Mouse (Mus musculus) kidney, postnatal 10 days (tissue): ENCODE results near the gene Gata1.
"Not testable (repeated sequence)": the region's sequence is repeated elsewhere in the genome, so short reads cannot be mapped to it uniquely, and the experiment has no call there.

Experiments used
- DNase-seq: peaks from one replicate; pipeline ENCODE4 v3.0.0; 2021; ENCODE audit warnings: mixed read lengths

Gata1 gene

GRCm38 (mm10) chrX:7977892-7978291 lies at the start of gene Gata1:
Gata1 (minus strand) TSS chrX:7978071.
- no peak for DNase-seq

- no peak for DNase-seq
These were observed 48.9 kb upstream of the Gata1 start for GRCm38 (mm10) chrX:8026811-8027210.

GRCm38 (mm10) chrX:8024795-8025194 lies 46.9 kb upstream of the Gata1 start:
- DNase-seq: no peak

- DNase-seq: no peak
These were observed 42.4 kb upstream of the Gata1 start for GRCm38 (mm10) chrX:8020111-8020778.

- peak; percentile 58 for DNase-seq
These were observed 40.4 kb upstream of the Gata1 start, which contains the start of gene Glod5 for GRCm38 (mm10) chrX:8018286-8018685. Glod5 (minus strand) TSS chrX:8018492.

- peak; percentile 58 for DNase-seq
These were observed 39.3 kb upstream of the Gata1 start for GRCm38 (mm10) chrX:8017142-8017541.

GRCm38 (mm10) chrX:8015675-8016074 lies 37.8 kb upstream of the Gata1 start:
- DNase-seq: peak; percentile 14

- no peak for DNase-seq
These were observed 35.9 kb upstream of the Gata1 start for GRCm38 (mm10) chrX:8013569-8014314.

- no peak for DNase-seq
These were observed 35.3 kb upstream of the Gata1 start for GRCm38 (mm10) chrX:8013157-8013556.

- not testable (repeated sequence) for DNase-seq
These were observed 31.5 kb upstream of the Gata1 start for GRCm38 (mm10) chrX:8009356-8009755.

GRCm38 (mm10) chrX:8008543-8008942 lies 30.7 kb upstream of the Gata1 start:
- no peak for DNase-seq

- no peak for DNase-seq
These were observed 25.1 kb upstream of the Gata1 start for GRCm38 (mm10) chrX:8002971-8003370.

- no peak for DNase-seq
These were observed 24.1 kb upstream of the Gata1 start for GRCm38 (mm10) chrX:8002001-8002400.

GRCm38 (mm10) chrX:8000546-8001192 lies 22.8 kb upstream of the Gata1 start:
- DNase-seq: no peak

GRCm38 (mm10) chrX:7993068-7993735 lies 15.3 kb upstream of the Gata1 start:
- DNase-seq: peak; percentile 22

- DNase-seq: peak; percentile 14
These were observed 14.7 kb upstream of the Gata1 start for GRCm38 (mm10) chrX:7992379-7993067.

GRCm38 (mm10) chrX:7981368-7981767 lies 3.5 kb upstream of the Gata1 start:
- peak; percentile 13 for DNase-seq

- DNase-seq: no peak
These were observed 6.6 kb downstream of the Gata1 start for GRCm38 (mm10) chrX:7971292-7971691.

- no peak for DNase-seq
These were observed 9.0 kb downstream of the Gata1 start for GRCm38 (mm10) chrX:7968899-7969298.

GRCm38 (mm10) chrX:7968226-7968625 lies 9.6 kb downstream of the Gata1 start:
- DNase-seq: no peak

GRCm38 (mm10) chrX:7967596-7968201 lies 10.2 kb downstream of the Gata1 start:
- DNase-seq: no peak

GRCm38 (mm10) chrX:7966161-7966560 lies 11.7 kb downstream of the Gata1 start:
- no peak for DNase-seq
